Mouse (Mus musculus) stomach, embryonic 15.5 days (tissue): ENCODE results near the gene Clec2d. TPM values are rescaled to one million over a fixed set of nuclear protein-coding genes. Genes with fewer than 3 reads are reported as not detected.

Source experiments
- ATAC-seq: fragments of 200-750 bp; cut with Nextera tagmentation; 2 replicates; pipeline ENCODE4 v1.8.0; 2017; ENCODE audit warnings: low read depth, moderate number of reproducible peaks, moderate TSS enrichment; ENCODE audit not compliant: insufficient read depth, low FRiP score
- H3K27ac ChIP-seq: fragments of 300-500 bp; sonication (generic); 2 replicates; pipeline ENCODE4 v1.5.1; 2015; ENCODE audit warnings: mild to moderate bottlenecking, inconsistent platforms
- H3K27me3 ChIP-seq: fragments of 300-500 bp; sonication (generic); replicated peaks from 2 replicates; pipeline ENCODE4 v1.6.1; 2015; ENCODE audit warnings: inconsistent platforms
- H3K36me3 ChIP-seq: fragments of 300-500 bp; sonication (generic); 2 replicates; pipeline ENCODE4 v1.6.1; 2015; ENCODE audit warnings: inconsistent platforms
- H3K4me1 ChIP-seq: fragments of 300-500 bp; sonication (generic); 2 replicates; pipeline ENCODE4 v1.6.1; 2015; ENCODE audit warnings: inconsistent platforms
- H3K4me2 ChIP-seq: fragments of 300-500 bp; sonication (generic); 2 replicates; pipeline ENCODE4 v1.6.1; 2015; ENCODE audit warnings: mild to moderate bottlenecking, inconsistent platforms
- H3K4me3 ChIP-seq: fragments of 300-500 bp; sonication (generic); replicated peaks from 2 replicates; pipeline ENCODE4 v1.5.1; 2015; ENCODE audit warnings: inconsistent platforms
- H3K9ac ChIP-seq: fragments of 300-500 bp; sonication (generic); 2 replicates; pipeline ENCODE4 v1.6.1; 2015; ENCODE audit warnings: inconsistent platforms
- H3K9me3 ChIP-seq: fragments of 300-500 bp; sonication (generic); 2 replicates; pipeline ENCODE4 v1.6.1; 2016; ENCODE audit warnings: inconsistent platforms
- WGBS: fragments of 180-500 bp; shearing (Covaris S2); methylation state at CpG from one replicate; pipeline ENCODE4 v1.1.7; 2015; 5-methylcytosine and 5-hydroxymethylcytosine counted together
- polyA plus RNA-seq: library from polyadenylated mRNA; unstranded; fragments of >200 nt; fragmentation: Nextera tagmentation; extraction: Ambion mirVana; gene quantifications from 2 replicates; pipeline ENCODE4 v1.2.1, GENCODE M21; 2015

The Clec2d gene
- polyA plus RNA-seq, 1 experiment from 2014 or later: 0.85 TPM

DNA sequence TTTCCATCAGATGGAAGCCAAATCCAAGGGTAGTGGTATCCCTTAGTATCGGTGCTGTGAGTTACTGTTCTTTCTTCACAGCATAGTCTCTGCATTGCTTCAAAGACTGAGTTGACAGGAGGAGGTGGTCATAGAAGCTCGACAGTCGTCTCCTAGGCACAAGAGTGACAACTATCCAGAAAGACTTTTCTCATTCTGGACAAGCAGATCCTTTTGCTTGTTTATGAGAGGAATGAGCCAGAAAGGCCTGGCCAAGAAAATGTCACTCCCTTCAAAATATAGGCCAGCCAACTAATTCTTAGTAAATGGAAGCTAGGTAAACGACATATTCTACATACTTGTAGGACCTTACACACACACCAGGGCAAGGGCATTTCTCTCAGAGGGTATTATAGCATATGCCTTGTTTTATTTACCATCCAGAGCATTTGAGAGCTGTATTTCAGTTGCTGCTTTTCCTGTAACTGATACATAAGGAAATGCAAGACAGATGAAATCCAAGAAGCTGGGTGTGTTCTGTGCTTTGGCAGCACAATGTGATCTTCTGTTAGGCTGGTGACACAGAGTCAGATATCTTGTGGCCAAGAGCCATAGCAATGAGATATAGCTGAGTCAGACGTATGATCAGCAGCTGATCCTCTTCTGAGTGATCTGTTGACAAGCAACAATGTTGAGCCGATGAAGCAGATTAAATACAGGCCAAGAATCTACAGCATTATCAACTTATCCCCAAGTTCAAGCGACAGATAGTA lies 35.6 kb downstream of the Clec2d start:
- Histone ChIP-seq H3K9me3 (no peaks in the 10 kb centered on the region), H3K9ac (no peak overlapping the region), H3K4me3 (no peak overlapping the region), H3K4me2 (no peak overlapping the region), H3K4me1 (peaks cover 7% of the 10 kb centered on the region; the same call in 1 of the 2 replicates), H3K27ac (peak overlapping the region; percentile 26; the same call in 1 of the 2 replicates), H3K36me3 (no peaks in the 10 kb centered on the region), H3K27me3 (no peaks in the 10 kb centered on the region)
- 61% methylated on average over 7 of the region's 7 CpGs for WGBS
- no peak for ATAC-seq

DNA sequence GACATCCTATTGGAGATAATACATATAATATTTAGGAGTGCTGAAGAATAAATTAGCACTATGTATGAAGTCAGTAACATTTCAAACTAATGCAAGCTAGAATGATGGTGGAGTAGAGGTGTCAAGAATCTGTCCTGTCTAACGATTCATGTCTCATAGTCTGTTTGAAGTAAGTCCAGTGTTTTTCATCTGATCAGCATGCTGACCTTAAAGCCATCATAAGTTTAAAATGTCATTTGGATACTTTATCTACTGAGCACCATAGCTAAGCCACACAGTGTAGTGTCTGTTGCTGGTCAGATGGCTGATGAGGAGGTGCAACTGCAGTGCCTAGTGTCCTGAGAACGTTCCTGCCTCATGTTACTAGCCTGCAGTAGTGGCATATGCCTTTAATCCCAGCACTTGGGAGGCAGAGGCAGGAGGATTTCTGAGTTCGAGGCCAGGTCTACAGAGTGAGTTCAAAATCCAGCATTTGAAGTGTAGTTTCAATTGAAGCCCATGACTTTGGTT lies 36.4 kb downstream of the Clec2d start:
- Histone ChIP-seq H3K4me1 (peaks cover 7% of the 10 kb centered on the region; the same call in 1 of the 2 replicates), H3K9me3 (no peaks in the 10 kb centered on the region), H3K36me3 (no peaks in the 10 kb centered on the region), H3K27me3 (no peaks in the 10 kb centered on the region), H3K4me2 (no peak overlapping the region), H3K27ac (peak overlapping the region; percentile 13; the same call in 1 of the 2 replicates), H3K9ac (no peak overlapping the region), H3K4me3 (no peak overlapping the region)
- WGBS: 83% methylated on average over 3 of the region's 3 CpGs
- ATAC-seq: no peak

- no peaks in the 10 kb centered on the region for H3K27me3 ChIP-seq
Observed at GRCm38 (mm10) chr6:129218191-129218696, 37.8 kb downstream of the Clec2d start.

GRCm38 (mm10) chr6:129219897-129220517 lies 39.6 kb downstream of the Clec2d start:
- Histone ChIP-seq H3K4me1 (peaks cover 7% of the 10 kb centered on the region; the same call in 1 of the 2 replicates), H3K27me3 (no peaks in the 10 kb centered on the region), H3K9ac (no peak overlapping the region), H3K9me3 (no peaks in the 10 kb centered on the region), H3K36me3 (no peaks in the 10 kb centered on the region), H3K4me3 (no peak overlapping the region), H3K27ac (no peak overlapping the region), H3K4me2 (no peak overlapping the region)
- ATAC-seq: 0 out of 2 replicates have a peak, but pooled peaks have one; percentile 16
- 65% methylated on average over 3 of the region's 3 CpGs for WGBS

More at GRCm38 (mm10) chr6:129218191-129218696, 37.8 kb downstream of the Clec2d start:
- H3K4me2 ChIP-seq: no peak overlapping the region
- H3K4me1 ChIP-seq: peaks cover 7% of the 10 kb centered on the region; the same call in 1 of the 2 replicates
- no peak overlapping the region; the same call in 1 of the 2 replicates for H3K27ac ChIP-seq
- no peak overlapping the region for H3K4me3 ChIP-seq
- no peaks in the 10 kb centered on the region for H3K9me3 ChIP-seq
- WGBS: 72% methylated on average over 5 of the region's 5 CpGs
- H3K9ac ChIP-seq: no peak overlapping the region
- no peaks in the 10 kb centered on the region for H3K36me3 ChIP-seq
- no peak for ATAC-seq

- no peak overlapping the region for H3K4me2 ChIP-seq
- 79% methylated on average over 1 of the region's 1 CpGs for WGBS
- no peaks in the 10 kb centered on the region for H3K27me3 ChIP-seq
- H3K4me3 ChIP-seq: no peak overlapping the region
- ATAC-seq: no peak
- H3K27ac ChIP-seq: no peak overlapping the region
- peaks cover 3% of the 10 kb centered on the region; the same call in 1 of the 2 replicates for H3K4me1 ChIP-seq
- H3K36me3 ChIP-seq: no peaks in the 10 kb centered on the region
- no peak overlapping the region for H3K9ac ChIP-seq
- H3K9me3 ChIP-seq: no peaks in the 10 kb centered on the region
Observed at GRCm38 (mm10) chr6:129221053-129221452, 40.6 kb downstream of the Clec2d start.

DNA sequence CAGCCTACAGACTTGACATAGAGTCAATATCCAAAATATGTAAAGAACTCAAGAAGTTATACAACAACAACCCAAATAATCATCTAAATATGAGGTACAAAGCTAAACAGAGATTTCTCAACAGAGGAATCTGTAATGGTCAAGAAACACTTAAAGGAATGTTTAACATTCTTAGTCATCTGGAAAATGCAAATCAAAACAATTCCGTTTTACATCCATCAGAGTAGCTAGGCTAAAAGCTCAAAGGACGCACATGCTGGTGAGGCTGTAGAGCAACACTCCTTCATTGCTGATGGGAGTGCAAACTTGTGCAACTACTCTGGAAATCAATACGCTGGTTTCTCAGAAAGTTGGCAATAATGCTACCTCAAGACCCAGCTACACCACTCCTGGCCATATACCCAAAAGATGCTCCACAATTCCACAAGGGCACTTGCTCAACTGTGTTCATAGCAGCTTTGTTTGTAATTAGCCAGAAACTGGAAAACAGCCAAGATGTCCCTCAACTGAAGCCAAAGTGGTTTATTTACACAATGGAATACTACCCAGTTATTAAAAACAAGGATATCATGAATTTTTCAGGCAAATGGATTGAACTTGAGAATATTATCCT lies 41.9 kb downstream of the Clec2d start:
- H3K9ac ChIP-seq: no peak overlapping the region

DNA sequence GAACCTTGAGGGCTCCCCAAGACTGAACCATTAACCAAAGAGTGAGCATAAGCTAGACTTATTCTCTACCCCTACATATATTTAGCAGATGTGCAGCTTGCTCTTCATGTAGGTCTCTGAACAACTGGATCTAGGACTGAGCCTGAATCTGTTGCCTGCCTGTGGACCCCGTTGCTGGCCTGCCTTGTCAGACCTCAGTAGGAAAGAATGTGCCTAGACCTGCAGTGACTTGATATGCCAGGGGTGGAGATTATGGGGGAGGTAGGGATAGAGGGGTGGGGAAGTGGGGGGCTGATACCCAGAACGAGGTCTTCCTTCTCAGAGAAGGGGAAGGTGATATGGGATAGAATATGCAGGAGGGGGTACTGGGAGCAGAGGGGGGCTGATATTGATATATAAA lies 43.2 kb downstream of the Clec2d start:
- Histone ChIP-seq H3K9ac (no peak overlapping the region), H3K36me3 (no peaks in the 10 kb centered on the region), H3K4me3 (no peak overlapping the region), H3K4me2 (no peak overlapping the region), H3K4me1 (no peaks in the 10 kb centered on the region), H3K27me3 (no peaks in the 10 kb centered on the region), H3K9me3 (no peaks in the 10 kb centered on the region), H3K27ac (no peak overlapping the region)
- WGBS: 61% methylated on average over 2 of the region's 2 CpGs
- ATAC-seq: no peak

More for the DNA sequence above, 41.9 kb downstream of the Clec2d start:
- Histone ChIP-seq H3K36me3 (no peaks in the 10 kb centered on the region), H3K27ac (no peak overlapping the region), H3K4me1 (no peaks in the 10 kb centered on the region), H3K4me3 (no peak overlapping the region), H3K9me3 (no peaks in the 10 kb centered on the region), H3K4me2 (no peak overlapping the region), H3K27me3 (no peaks in the 10 kb centered on the region)
- WGBS: 64% methylated on average over 3 of the region's 3 CpGs
- ATAC-seq: no peak

DNA sequence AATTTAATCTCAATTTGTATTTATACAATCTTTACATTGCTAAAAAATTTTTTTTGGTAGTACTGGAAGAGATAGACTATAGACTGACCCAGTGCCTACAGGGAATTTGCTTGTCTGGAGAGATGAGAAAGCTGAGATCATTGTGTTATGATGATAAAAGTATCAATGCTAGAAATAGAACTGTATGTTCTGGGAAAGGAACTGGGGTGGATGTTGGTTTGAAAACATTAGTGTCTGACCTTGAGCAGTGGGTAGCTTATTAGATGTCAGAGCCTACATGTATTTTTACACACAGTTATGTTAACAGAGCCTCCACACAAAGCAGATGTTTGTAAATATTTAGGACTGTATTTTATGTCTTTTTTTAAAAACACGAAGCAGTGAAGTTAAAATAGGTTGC lies 43.7 kb downstream of the Clec2d start:
- H3K4me1 ChIP-seq: 0 out of 2 replicates have a peak, but pooled peaks cover 3% of the 10 kb centered on the region
- ATAC-seq: no peak

DNA sequence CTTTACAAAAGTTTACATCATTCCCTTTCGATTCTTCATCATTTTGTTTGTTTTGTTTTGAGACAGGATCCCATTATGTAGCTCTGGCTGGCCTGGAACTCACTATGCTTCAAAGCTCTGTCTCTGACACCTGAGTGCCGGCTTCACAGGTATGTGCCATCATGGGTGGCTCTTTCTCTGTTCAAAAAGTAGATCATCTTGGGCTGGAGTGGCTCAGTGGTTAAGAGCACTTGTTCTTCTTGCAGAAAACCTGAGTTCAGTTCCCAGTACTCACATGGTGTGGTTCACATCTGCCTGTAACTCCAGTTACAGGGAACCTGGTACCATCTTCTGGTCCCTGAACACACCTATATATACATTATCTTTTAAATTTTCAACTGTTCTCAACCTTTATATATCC lies 44.7 kb downstream of the Clec2d start:
- Histone ChIP-seq H3K4me1 (0 out of 2 replicates have a peak, but pooled peaks cover 4% of the 10 kb centered on the region), H3K27ac (no peak overlapping the region), H3K27me3 (no peaks in the 10 kb centered on the region), H3K4me2 (no peak overlapping the region), H3K4me3 (no peak overlapping the region), H3K9ac (no peak overlapping the region), H3K36me3 (no peaks in the 10 kb centered on the region), H3K9me3 (no peaks in the 10 kb centered on the region)
- 63% methylated on average over 2 of the region's 2 CpGs for WGBS
- no peak for ATAC-seq

More for the DNA sequence above, 43.7 kb downstream of the Clec2d start:
- Histone ChIP-seq H3K27me3 (no peaks in the 10 kb centered on the region), H3K9ac (no peak overlapping the region), H3K27ac (no peak overlapping the region), H3K9me3 (no peaks in the 10 kb centered on the region), H3K4me2 (no peak overlapping the region), H3K4me3 (no peak overlapping the region), H3K36me3 (no peaks in the 10 kb centered on the region)
- WGBS: 51% methylated on average over 1 of the region's 1 CpGs

DNA sequence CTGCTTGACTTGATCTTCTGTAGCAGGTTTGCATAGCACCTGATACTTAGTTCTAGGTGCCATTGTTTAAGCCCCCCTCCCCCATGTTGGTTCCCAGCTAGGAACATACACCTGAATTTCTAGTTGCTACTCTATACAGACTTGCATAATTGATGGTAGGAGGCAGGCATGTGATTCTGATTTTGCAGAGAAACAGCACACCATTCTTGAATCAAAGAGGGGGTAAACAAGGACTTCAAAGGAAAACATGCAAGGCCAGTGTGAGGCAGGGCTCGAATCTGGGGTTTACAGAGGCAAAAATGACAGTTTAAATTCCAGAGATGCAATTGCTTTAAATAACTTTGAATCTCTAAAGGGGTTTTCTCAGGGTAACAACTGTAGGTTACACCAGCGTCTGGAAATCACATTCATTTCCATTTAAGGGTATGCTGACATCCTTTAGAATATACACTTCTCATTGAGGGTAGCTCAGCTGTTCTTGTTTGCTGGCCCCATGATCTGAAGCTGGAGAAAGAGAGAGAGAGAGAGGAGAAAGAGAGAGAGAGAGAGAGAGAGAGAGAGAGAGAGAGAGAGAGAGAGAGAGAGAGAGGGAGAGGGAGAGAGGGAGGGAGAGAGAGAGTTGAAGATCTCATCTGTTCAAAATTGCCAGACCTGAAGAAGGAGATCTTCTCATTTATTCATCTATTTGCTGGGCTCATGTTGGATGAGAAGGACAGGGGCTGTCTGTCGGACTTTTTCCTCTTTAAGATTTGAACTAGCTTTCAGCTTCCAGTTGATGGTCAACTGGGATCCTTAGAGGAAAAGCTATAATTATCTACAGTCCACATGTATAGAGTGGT lies 48.7 kb downstream of the Clec2d start:
- Histone ChIP-seq H3K36me3 (no peaks in the 10 kb centered on the region), H3K27ac (peak overlapping the region; percentile 96), H3K9ac (no peak overlapping the region), H3K27me3 (no peaks in the 10 kb centered on the region), H3K4me3 (no peak overlapping the region), H3K9me3 (no peaks in the 10 kb centered on the region), H3K4me2 (no peak overlapping the region), H3K4me1 (0 out of 2 replicates have a peak, but pooled peaks cover 11% of the 10 kb centered on the region)
- 37% methylated on average over 3 of the region's 3 CpGs for WGBS
- no peak for ATAC-seq
